Mouse (Mus musculus): ENCODE measurements around the gene Smim23. TPM values are rescaled to one million over a fixed set of nuclear protein-coding genes. Genes with fewer than 3 reads are reported as not detected.

The Smim23 gene
- total and polyA plus RNA-seq, 2 experiments from 2014 or later, result not detected

DNA sequence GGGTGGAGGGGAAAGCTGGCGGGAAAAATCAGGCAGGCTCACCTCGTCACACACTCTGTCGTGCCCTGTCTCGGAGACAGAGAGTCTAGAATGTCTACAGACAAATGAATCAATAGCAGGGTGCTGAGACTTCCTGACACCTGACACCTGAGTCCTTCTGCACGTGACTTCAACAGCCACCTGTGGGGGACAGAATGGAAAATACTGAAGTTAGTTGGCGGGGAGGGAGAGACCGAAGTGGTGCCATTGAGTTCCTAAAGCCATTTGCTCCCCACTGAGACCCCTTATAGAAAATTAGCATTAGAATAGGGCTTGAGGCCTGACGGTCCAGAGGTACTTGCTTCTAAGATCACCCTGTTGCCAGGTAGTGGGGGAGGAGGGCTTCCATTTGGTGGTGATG, 10.6 kb upstream of the Smim23 start:
- ATAC-seq, result no peak
- no peak overlapping the region for H3K27ac ChIP-seq
- H3K9ac ChIP-seq (replicated peaks; ENCODE audit: low read length), result no peak overlapping the region
- H3K36me3 ChIP-seq (ENCODE audit: insufficient read depth, low read length), result no peaks in the 10 kb centered on the region
- no peak for DNase-seq (ENCODE audit: low spot score)
- no peak overlapping the region for H3K4me3 ChIP-seq (ENCODE audit: low read length)
- H3K27me3 ChIP-seq (ENCODE audit: insufficient read depth, low read length), result no peaks in the 10 kb centered on the region
- H3K9me3 ChIP-seq (ENCODE audit: low read length), result no peaks in the 10 kb centered on the region
- no peaks in the 10 kb centered on the region for H3K4me1 ChIP-seq (ENCODE audit: insufficient read depth, low read length)
- 21% methylated on average over 8 of the region's 8 CpGs for WGBS
- H3K4me2 ChIP-seq (ENCODE audit: low read depth, low read length), result no peak overlapping the region
- no peak for TF ChIP-seq CTCF (IDR thresholded peaks at IDR 0.05; ENCODE audit: low read depth)

GRCm38 (mm10) chr11:32834367-32834918, 10.0 kb upstream of the Smim23 start:
- TF ChIP-seq CTCF (IDR thresholded peaks at IDR 0.05; ENCODE audit: low read depth), result no peak
- H3K27me3 ChIP-seq (ENCODE audit: insufficient read depth, low read length), result no peaks in the 10 kb centered on the region
- no peaks in the 10 kb centered on the region for H3K4me1 ChIP-seq (ENCODE audit: insufficient read depth, low read length)
- H3K4me2 ChIP-seq (ENCODE audit: low read depth, low read length), result no peak overlapping the region
- DNase-seq (ENCODE audit: low spot score), result peak; percentile 20
- H3K4me3 ChIP-seq (ENCODE audit: low read length), result no peak overlapping the region
- H3K36me3 ChIP-seq (ENCODE audit: insufficient read depth, low read length), result no peaks in the 10 kb centered on the region
- no peaks in the 10 kb centered on the region for H3K9me3 ChIP-seq (ENCODE audit: low read length)
- no peak overlapping the region for H3K27ac ChIP-seq
- no peak overlapping the region for H3K9ac ChIP-seq (replicated peaks; ENCODE audit: low read length)
- WGBS, result 23% methylated on average over 13 of the region's 13 CpGs
- no peak for ATAC-seq

DNA sequence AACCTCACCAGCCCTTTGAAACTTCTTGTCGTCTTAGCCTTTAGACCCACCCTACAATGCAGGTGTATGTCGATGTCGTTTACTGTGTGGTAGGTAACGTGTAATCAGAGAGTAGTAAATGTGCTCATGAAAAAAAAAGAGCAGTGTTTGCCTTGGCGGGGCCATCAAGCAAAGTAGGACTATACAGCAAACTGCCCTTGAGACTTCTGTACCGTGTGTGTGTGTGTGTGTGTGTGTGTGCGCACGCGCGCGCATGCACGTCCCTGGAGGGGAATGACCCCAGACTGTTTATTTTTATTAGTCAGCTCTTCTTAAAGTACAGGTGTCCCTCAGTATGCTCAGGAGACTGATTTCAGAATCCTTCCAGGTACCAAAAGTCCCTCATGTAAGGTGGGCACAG, 6.8 kb downstream of the Smim23 start:
- H3K4me3 ChIP-seq (ENCODE audit: low read length), result no peak overlapping the region
- no peak overlapping the region for H3K27ac ChIP-seq
- H3K4me1 ChIP-seq (ENCODE audit: insufficient read depth, low read length), result no peaks in the 10 kb centered on the region
- ATAC-seq (no peak), DNase-seq (ENCODE audit: low spot score) (no peak)
- no peak overlapping the region for H3K9ac ChIP-seq (replicated peaks; ENCODE audit: low read length)
- 93% methylated on average over 12 of the region's 12 CpGs for WGBS
- H3K27me3 ChIP-seq (ENCODE audit: insufficient read depth, low read length), result no peaks in the 10 kb centered on the region
- H3K9me3 ChIP-seq (ENCODE audit: low read length), result no peaks in the 10 kb centered on the region
- H3K36me3 ChIP-seq (ENCODE audit: insufficient read depth, low read length), result no peaks in the 10 kb centered on the region
- no peak overlapping the region for H3K4me2 ChIP-seq (ENCODE audit: low read depth, low read length)
- TF ChIP-seq CTCF (IDR thresholded peaks at IDR 0.05; ENCODE audit: low read depth), result no peak

DNA sequence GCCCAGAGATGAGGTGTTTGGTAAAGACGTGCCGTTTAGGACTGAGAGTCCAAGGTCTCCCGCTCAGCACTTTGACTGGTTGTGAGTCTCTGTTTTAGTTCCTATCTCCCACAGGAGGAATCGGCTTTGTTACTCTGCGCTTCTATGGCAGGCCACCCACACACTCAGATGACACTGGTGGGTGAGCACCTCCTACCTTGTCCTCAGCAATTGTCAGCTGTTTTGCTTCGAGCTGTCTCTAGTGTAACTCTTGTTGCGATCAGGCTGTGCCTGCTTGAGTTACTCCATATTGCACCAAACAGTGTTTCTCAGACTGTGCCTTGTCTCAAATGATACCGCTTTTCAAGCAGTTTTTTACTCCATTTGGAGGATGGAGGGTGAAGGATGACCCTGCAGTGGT, 10.1 kb downstream of the Smim23 start:
- TF ChIP-seq CTCF (IDR thresholded peaks at IDR 0.05; ENCODE audit: low read depth), result no peak
- Histone ChIP-seq H3K9me3 (ENCODE audit: low read length) (no peaks in the 10 kb centered on the region), H3K4me3 (ENCODE audit: low read length) (no peak overlapping the region), H3K9ac (replicated peaks; ENCODE audit: low read length) (no peak overlapping the region), H3K27me3 (ENCODE audit: insufficient read depth, low read length) (no peaks in the 10 kb centered on the region), H3K4me2 (ENCODE audit: low read depth, low read length) (no peak overlapping the region), H3K36me3 (ENCODE audit: insufficient read depth, low read length) (no peaks in the 10 kb centered on the region), H3K27ac (no peak overlapping the region), H3K4me1 (ENCODE audit: insufficient read depth, low read length) (no peaks in the 10 kb centered on the region)
- ATAC-seq (no peak), DNase-seq (ENCODE audit: low spot score) (no peak)
- 87% methylated on average over 8 of the region's 8 CpGs for WGBS

DNA sequence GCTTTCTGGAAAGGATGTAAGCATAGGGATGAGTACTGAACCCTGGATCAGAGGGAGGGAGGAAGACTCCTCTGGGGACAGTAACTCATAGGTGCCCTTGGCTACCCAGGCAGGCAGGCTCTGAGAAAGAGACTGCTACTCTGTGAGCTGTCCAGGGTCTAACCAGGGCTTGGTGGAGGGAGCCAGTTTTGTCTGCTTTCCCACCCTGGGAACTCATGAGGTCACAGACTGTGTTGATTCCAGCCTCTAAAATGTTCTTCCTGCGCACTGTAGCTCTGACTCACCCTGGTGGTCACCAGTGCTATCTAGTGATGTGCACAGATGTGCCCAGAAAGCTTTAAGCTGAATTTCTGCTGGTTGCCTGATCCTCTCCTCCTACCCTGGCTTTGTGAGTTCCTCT, 15.3 kb downstream of the Smim23 start:
- TF ChIP-seq CTCF (IDR thresholded peaks at IDR 0.05; ENCODE audit: low read depth), result no peak
- no peak overlapping the region for H3K27ac ChIP-seq
- no peaks in the 10 kb centered on the region for H3K36me3 ChIP-seq (ENCODE audit: insufficient read depth, low read length)
- H3K9me3 ChIP-seq (ENCODE audit: low read length), result no peaks in the 10 kb centered on the region
- ATAC-seq (no peak), DNase-seq (ENCODE audit: low spot score) (no peak)
- 71% methylated on average over 1 of the region's 1 CpGs for WGBS
- H3K4me1 ChIP-seq (ENCODE audit: insufficient read depth, low read length), result no peaks in the 10 kb centered on the region
- no peaks in the 10 kb centered on the region for H3K27me3 ChIP-seq (ENCODE audit: insufficient read depth, low read length)
- H3K4me3 ChIP-seq (ENCODE audit: low read length), result no peak overlapping the region
- no peak overlapping the region for H3K9ac ChIP-seq (replicated peaks; ENCODE audit: low read length)
- no peak overlapping the region for H3K4me2 ChIP-seq (ENCODE audit: low read depth, low read length)

- H3K36me3 ChIP-seq (ENCODE audit: insufficient read depth, low read length), result no peaks in the 10 kb centered on the region
- 0 out of 2 replicates have a peak, but pooled peaks cover 4% of the 10 kb centered on the region for H3K4me1 ChIP-seq (ENCODE audit: insufficient read depth, low read length)
- peak; percentile 74 for TF ChIP-seq CTCF (IDR thresholded peaks at IDR 0.05; ENCODE audit: low read depth)
- no peak overlapping the region for H3K27ac ChIP-seq
- H3K9me3 ChIP-seq (ENCODE audit: low read length), result no peaks in the 10 kb centered on the region
- DNase-seq (ENCODE audit: low spot score) (peak; percentile 68), ATAC-seq (peak; percentile 67; the same call in 1 of the 2 replicates)
- no peak overlapping the region for H3K4me2 ChIP-seq (ENCODE audit: low read depth, low read length)
- H3K9ac ChIP-seq (replicated peaks; ENCODE audit: low read length), result no peak overlapping the region
- H3K27me3 ChIP-seq (ENCODE audit: insufficient read depth, low read length), result no peaks in the 10 kb centered on the region
- H3K4me3 ChIP-seq (ENCODE audit: low read length), result no peak overlapping the region
- 23% methylated on average over 2 of the region's 2 CpGs for WGBS
These were observed 18.4 kb downstream of the Smim23 start for GRCm38 (mm10) chr11:32805958-32806357.

DNA sequence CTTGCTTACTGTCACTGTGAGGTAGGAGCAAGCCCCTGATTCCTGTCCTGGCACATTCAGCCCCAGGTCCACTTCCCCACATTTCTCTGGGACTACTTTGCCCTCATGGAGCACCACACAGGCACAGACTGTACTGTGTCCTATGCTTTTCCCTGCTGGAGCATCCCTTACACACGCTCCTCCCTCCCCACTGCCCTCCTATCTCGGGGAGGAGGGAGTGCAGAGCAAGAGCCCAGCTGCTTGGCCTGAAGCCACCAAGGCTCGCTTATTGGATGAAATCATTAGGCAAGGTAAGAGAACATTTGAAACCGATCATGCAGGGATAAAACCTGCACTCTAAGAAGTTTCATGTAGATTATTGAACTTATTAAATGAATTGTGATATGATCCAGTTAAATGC, 20.7 kb downstream of the Smim23 start:
- no peak for TF ChIP-seq CTCF (IDR thresholded peaks at IDR 0.05; ENCODE audit: low read depth)
- Histone ChIP-seq H3K9me3 (ENCODE audit: low read length) (no peaks in the 10 kb centered on the region), H3K36me3 (ENCODE audit: insufficient read depth, low read length) (no peaks in the 10 kb centered on the region), H3K4me1 (ENCODE audit: insufficient read depth, low read length) (0 out of 2 replicates have a peak, but pooled peaks cover 4% of the 10 kb centered on the region), H3K27ac (no peak overlapping the region), H3K27me3 (ENCODE audit: insufficient read depth, low read length) (no peaks in the 10 kb centered on the region), H3K4me3 (ENCODE audit: low read length) (no peak overlapping the region), H3K4me2 (ENCODE audit: low read depth, low read length) (no peak overlapping the region), H3K9ac (replicated peaks; ENCODE audit: low read length) (no peak overlapping the region)
- 41% methylated on average over 4 of the region's 4 CpGs for WGBS
- ATAC-seq, result no peak
- peak; percentile 30 for DNase-seq (ENCODE audit: low spot score)

Data from hindbrain, postnatal 0 days (tissue).